Mouse (Mus musculus) adrenal gland, postnatal 25 days (tissue): ENCODE data around the gene Ankmy1. TPM values are rescaled to one million over a fixed set of nuclear protein-coding genes. Genes with fewer than 3 reads are reported as not detected.

ENCODE experiments used
- DNase-seq: peaks from one replicate; pipeline ENCODE4 v3.0.0; 2021; ENCODE audit warnings: mixed read lengths
- microRNA-seq, 2 experiments: library from miRNA; unstranded; fragments of <30 nt; microRNA quantifications; one replicate each; pipeline ENCODE4 v1.2.0; 2021
- total RNA-seq: library from RNA; stranded (reverse); gene quantifications from 2 replicates; pipeline ENCODE4 v1.2.3, GENCODE M21; 2021

Gene Ankmy1
- total RNA-seq, 1 experiment from 2014 or later = 1.5 TPM

- no peak for DNase-seq
Measured at GRCm38 (mm10) chr1:92815756-92816294, 86.9 kb downstream of the Ankmy1 start.

DNA sequence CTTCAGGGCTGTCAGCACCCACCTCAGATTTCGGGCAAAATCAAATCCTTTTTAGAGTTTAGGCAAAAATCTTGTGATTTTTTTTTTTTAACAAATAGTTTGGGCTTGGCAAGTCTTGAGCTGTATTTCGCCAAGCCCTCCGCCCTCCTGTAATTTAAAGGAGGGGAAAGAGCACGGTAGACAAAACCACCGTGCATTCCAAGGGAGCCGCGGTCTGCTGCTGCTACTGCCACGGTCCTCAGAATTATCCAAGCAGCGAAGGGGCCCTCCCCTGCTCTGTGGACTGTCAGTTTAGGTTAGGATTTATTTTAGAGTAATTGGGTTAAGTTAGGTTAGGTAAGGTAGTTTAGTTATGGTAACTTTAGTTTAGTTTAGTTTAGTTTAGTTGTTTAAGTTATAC lies 87.6 kb downstream of the Ankmy1 start:
- DNase-seq = no peak

- DNase-seq = no peak
Measured at GRCm38 (mm10) chr1:92814319-92814718, 88.4 kb downstream of the Ankmy1 start.

Small RNAs within 50 kb of the gene (microRNA-seq; reads per million reads assigned to microRNA genes)
- 1,120 to 2,076 reads per million in 2 experiments for gene Mir149

Other genes starting within 250 kb of the Ankmy1 start
- gene Gpc1, start 71.3 kb downstream of the Ankmy1 start, total RNA-seq = 66.0 and 69.4 TPM in 2 replicates
- 11.2 and 15.2 TPM in 2 replicates for gene Dusp28, start 4.1 kb upstream of the Ankmy1 start, total RNA-seq
- gene Rnpepl1, start 7.9 kb upstream of the Ankmy1 start, total RNA-seq = 93.6 and 108 TPM in 2 replicates
- gene Capn10, start 31.5 kb upstream of the Ankmy1 start, total RNA-seq = 25.3 and 28.8 TPM in 2 replicates
- gene Gpr35, start 48.0 kb upstream of the Ankmy1 start, total RNA-seq = 0.33 and 0.49 TPM in 2 replicates
- gene Aqp12, start 103.4 kb upstream of the Ankmy1 start, total RNA-seq = not detected in 2 replicates
- 15.6 and 26.0 TPM in 2 replicates for gene Kif1a, start 199.0 kb upstream of the Ankmy1 start, total RNA-seq
- gene Agxt, start 232.3 kb upstream of the Ankmy1 start, total RNA-seq = 3.6 TPM in 1 of 2 replicates, not detected in the other